8 mouse cellular contexts compared by ENCODE assay signal in genomic region chr6:58610760-58611654, GRCm38 (mm10). TPM values are rescaled to one million over a fixed set of nuclear protein-coding genes. Genes with fewer than 3 reads are reported as not detected.
DNase-seq lines count a peak whose midpoint lies in the region; ATAC-seq lines count a peak whose summit lies in the region.

No protein-coding gene starts in this region.

- no peak overlapping the region for H3K27ac ChIP-seq in heart, embryonic 16.5 days (ENCODE audit: low read length)
- H3K27ac ChIP-seq in hindbrain, embryonic 14.5 days = no peak overlapping the region

- no peak overlapping the region for H3K4me2 ChIP-seq in heart, embryonic 16.5 days (ENCODE audit: low read depth, low read length)
- no peak overlapping the region for H3K4me2 ChIP-seq in hindbrain, embryonic 14.5 days (replicated peaks)

- H3K9ac ChIP-seq in heart, embryonic 16.5 days (ENCODE audit: low read length) = no peak overlapping the region
- no peak overlapping the region for H3K9ac ChIP-seq in hindbrain, embryonic 14.5 days

- 0 out of 2 replicates have a peak, but pooled peaks cover 7% of the 10 kb centered on the region for H3K9me3 ChIP-seq in heart, embryonic 16.5 days (replicated peaks; ENCODE audit: control insufficient read depth, low read length)
- peaks cover 21% of the 10 kb centered on the region for H3K9me3 ChIP-seq in hindbrain, embryonic 14.5 days (ENCODE audit: control insufficient read depth, low read length)

- intact Hi-C loops in heart, postnatal 10 days (cut with DNase I) = no loop called here

- H3K36me3 ChIP-seq in heart, embryonic 16.5 days (ENCODE audit: control insufficient read depth, insufficient read depth) = no peaks in the 10 kb centered on the region
- no peaks in the 10 kb centered on the region for H3K36me3 ChIP-seq in hindbrain, embryonic 14.5 days (replicated peaks; ENCODE audit: control insufficient read depth, insufficient read depth)

- ATAC-seq in heart, embryonic 16.5 days (replicated peaks; ENCODE audit: extremely low read depth, insufficient read depth, low FRiP score) = peak; percentile 79
- ATAC-seq in common myeloid progenitor, adult 5-6 weeks (replicated peaks; ENCODE audit: low read depth, poor library complexity, severe bottlenecking) = peak; percentile 27
- ATAC-seq in hindbrain, embryonic 14.5 days (ENCODE audit: low FRiP score) = peak; percentile 82
- peak; percentile 49 for ATAC-seq in megakaryocyte progenitor cell, adult 5-6 weeks (replicated peaks; ENCODE audit: poor library complexity)

- H3K4me3 ChIP-seq in heart, embryonic 16.5 days (ENCODE audit: low read length) = no peak overlapping the region
- no peak overlapping the region for H3K4me3 ChIP-seq in hindbrain, embryonic 14.5 days (replicated peaks; ENCODE audit: low read length)

- DNase-seq in heart, postnatal 10 days = no peak
- DNase-seq in hindbrain, embryonic 14.5 days (ENCODE audit: low spot score) = no peak
- DNase-seq in urinary bladder, postnatal 36 days (ENCODE audit: low spot score in 2 of 2) = no peak
- no peak for DNase-seq in right cerebral cortex, postnatal 25 days
- DNase-seq in cerebellum, adult 11-12 months = no peak

- H3K27me3 ChIP-seq in heart, embryonic 16.5 days (ENCODE audit: control insufficient read depth, insufficient read depth, low read length) = no peaks in the 10 kb centered on the region
- H3K27me3 ChIP-seq in hindbrain, embryonic 14.5 days (ENCODE audit: control insufficient read depth, insufficient read depth, low read length) = no peaks in the 10 kb centered on the region

- WGBS in heart, embryonic 16.5 days = 69% methylated on average over 4 of the region's 4 CpGs
- WGBS in hindbrain, embryonic 14.5 days = 68% methylated on average over 4 of the region's 4 CpGs

- no peaks in the 10 kb centered on the region for H3K4me1 ChIP-seq in heart, embryonic 16.5 days (ENCODE audit: control insufficient read depth, insufficient read depth, low read length)
- H3K4me1 ChIP-seq in hindbrain, embryonic 14.5 days (replicated peaks; ENCODE audit: control insufficient read depth, insufficient read depth, low read length) = no peaks in the 10 kb centered on the region

RNA-seq across cellular contexts. Expression of gene Abcg2, which starts 26.7 kb away (rescaled TPM):
- polyA plus RNA-seq in heart, embryonic 16.5 days (2015; fragmentation: Nextera tagmentation; extraction: Ambion mirVana) = 59.8 and 61.3 TPM in 2 replicates
- total RNA-seq in heart, postnatal 10 days (2021) = 10 to 100 TPM; 42.7 to 50.4 TPM
- total RNA-seq in common myeloid progenitor, adult 5-6 weeks (2017) = 64.8 and 82.6 TPM in 2 replicates
- 38.9 and 40.9 TPM in 2 replicates for polyA plus RNA-seq in hindbrain, embryonic 14.5 days (2014; fragmentation: Nextera tagmentation; extraction: Ambion mirVana)
- 26.8 and 27.9 TPM in 2 replicates for total RNA-seq in megakaryocyte progenitor cell, adult 5-6 weeks (2015)
- total RNA-seq in megakaryocyte progenitor cell, adult 5-6 weeks (2017) = 29.7 and 67.5 TPM in 2 replicates

Comparison
In these comparisons a context has a peak if more than half of its experiments do, and no peak if none do; other contexts are left out.
1. ATAC-seq: peak in every context shown above with its lines; median percentile 82 in hindbrain, embryonic 14.5 days; 79 in heart, embryonic 16.5 days; 49 in megakaryocyte progenitor cell, adult 5-6 weeks; 27 in common myeloid progenitor, adult 5-6 weeks.